Mouse (Mus musculus) limb, embryonic 11.5 days (tissue): Measurements from ENCODE around the gene Saal1. TPM values are rescaled to one million over a fixed set of nuclear protein-coding genes. Genes with fewer than 3 reads are reported as not detected.
"Not testable (repeated sequence)": the region's sequence is repeated elsewhere in the genome, so short reads cannot be mapped to it uniquely, and the experiment has no call there.

ENCODE experiments used
- ATAC-seq: fragments of 200-750 bp; cut with Nextera tagmentation; 2 replicates; pipeline ENCODE4 v1.8.0; 2017; ENCODE audit warnings: low read depth; ENCODE audit not compliant: insufficient number of reproducible peaks, low FRiP score, low TSS enrichment
- DNase-seq: peaks from one replicate; pipeline ENCODE4 v3.0.0-alpha.2; 2015; ENCODE audit warnings: low spot score
- H3K27ac ChIP-seq: fragments of 300-500 bp; sonication (generic); replicated peaks from 2 replicates; pipeline ENCODE4 v1.5.1; 2014; ENCODE audit warnings: low read depth, mild to moderate bottlenecking, low read length
- H3K27me3 ChIP-seq: fragments of 300-500 bp; sonication (generic); 2 replicates; pipeline ENCODE4 v1.6.1; 2014; ENCODE audit warnings: mild to moderate bottlenecking, low read length, mixed read lengths; ENCODE audit not compliant: control insufficient read depth, insufficient read depth
- H3K36me3 ChIP-seq: fragments of 300-500 bp; sonication (generic); 2 replicates; pipeline ENCODE4 v1.6.1; 2014; ENCODE audit warnings: mild to moderate bottlenecking, low read length, moderate library complexity, mixed read lengths; ENCODE audit not compliant: control insufficient read depth, insufficient read depth
- H3K4me1 ChIP-seq: fragments of 300-500 bp; sonication (generic); 2 replicates; pipeline ENCODE4 v1.6.1; 2014; ENCODE audit warnings: low read length, mixed read lengths; ENCODE audit not compliant: control insufficient read depth, insufficient read depth
- H3K4me2 ChIP-seq: fragments of 300-500 bp; sonication (generic); 2 replicates; pipeline ENCODE4 v1.6.1; 2014; ENCODE audit warnings: low read depth, mild to moderate bottlenecking, moderate library complexity; ENCODE audit not compliant: severe bottlenecking
- H3K4me3 ChIP-seq: fragments of 300-500 bp; sonication (generic); 2 replicates; pipeline ENCODE4 v1.5.1; 2014; ENCODE audit warnings: low read depth, low read length
- H3K9ac ChIP-seq: fragments of 300-500 bp; sonication (generic); 2 replicates; pipeline ENCODE4 v1.6.1; 2014; ENCODE audit warnings: mild to moderate bottlenecking, low read length
- H3K9me3 ChIP-seq: fragments of 300-500 bp; sonication (generic); 2 replicates; pipeline ENCODE4 v1.6.1; 2016; ENCODE audit warnings: low read length; ENCODE audit not compliant: control insufficient read depth
- WGBS: fragments of 180-500 bp; shearing (Covaris S2); extraction: QIAGEN DNeasy Blood & Tissue Kit; methylation state at CpG from one replicate; pipeline ENCODE4 v1.1.7; 2014; 5-methylcytosine and 5-hydroxymethylcytosine counted together
- polyA plus RNA-seq: library from polyadenylated mRNA; unstranded; fragments of >200 nt; fragmentation: Nextera tagmentation; extraction: Ambion mirVana; gene quantifications from 2 replicates; pipeline ENCODE4 v1.2.1, GENCODE M21; 2014

Gene Saal1
- polyA plus RNA-seq, 1 experiment from 2014 or later: 50.8 TPM

- no peaks in the 10 kb centered on the region for H3K36me3 ChIP-seq
- ATAC-seq (no peak), DNase-seq (no peak)
- WGBS: 53% methylated on average over 5 of the region's 5 CpGs
- H3K9me3 ChIP-seq: no peaks in the 10 kb centered on the region
- H3K4me3 ChIP-seq: no peak overlapping the region
- no peak overlapping the region for H3K9ac ChIP-seq
- H3K27me3 ChIP-seq: no peaks in the 10 kb centered on the region
- H3K27ac ChIP-seq: no peak overlapping the region
- H3K4me1 ChIP-seq: no peaks in the 10 kb centered on the region
- H3K4me2 ChIP-seq: no peak overlapping the region
Measured at GRCm38 (mm10) chr7:46716897-46717296, 6.4 kb upstream of the Saal1 start.

GRCm38 (mm10) chr7:46715600-46715999 lies 5.1 kb upstream of the Saal1 start, which contains the start of gene Saa3:
Gene Saa3, minus strand, starts transcription at chr7:46715700.
- H3K27me3 ChIP-seq: no peaks in the 10 kb centered on the region
- no peak within 1 kb of the TSS for H3K4me2 ChIP-seq
- H3K4me3 ChIP-seq: no peak within 1 kb of the TSS
- no peak within 1 kb of the TSS for H3K27ac ChIP-seq
- ATAC-seq: no peak
- no peak for DNase-seq
- no peaks in the 10 kb centered on the region for H3K9me3 ChIP-seq
- H3K9ac ChIP-seq: no peak within 1 kb of the TSS
- H3K36me3 ChIP-seq: no peaks in the 10 kb centered on the region
- 89% methylated on average over 5 of the region's 5 CpGs for WGBS
- H3K4me1 ChIP-seq: no peaks in the 10 kb centered on the region

GRCm38 (mm10) chr7:46714518-46714917 lies 4.0 kb upstream of the Saal1 start:
- Histone ChIP-seq H3K27ac (no peak overlapping the region), H3K4me2 (no peak overlapping the region), H3K4me3 (no peak overlapping the region), H3K9ac (no peak overlapping the region), H3K4me1 (no peaks in the 10 kb centered on the region), H3K36me3 (no peaks in the 10 kb centered on the region), H3K9me3 (no peaks in the 10 kb centered on the region), H3K27me3 (no peaks in the 10 kb centered on the region)
- ATAC-seq (no peak), DNase-seq (peak; percentile 72)
- WGBS: 31% methylated on average over 6 of the region's 6 CpGs

- H3K9ac ChIP-seq: no peak overlapping the region
- ATAC-seq: no peak
- H3K27ac ChIP-seq: no peak overlapping the region
- WGBS: 71% methylated on average over 6 of the region's 6 CpGs
- no peaks in the 10 kb centered on the region for H3K4me1 ChIP-seq
- no peaks in the 10 kb centered on the region for H3K27me3 ChIP-seq
- no peak overlapping the region for H3K4me3 ChIP-seq
- H3K4me2 ChIP-seq: no peak overlapping the region
- no peak for DNase-seq
- no peaks in the 10 kb centered on the region for H3K36me3 ChIP-seq
- no peaks in the 10 kb centered on the region for H3K9me3 ChIP-seq
Measured at GRCm38 (mm10) chr7:46712250-46712649, 1.8 kb upstream of the Saal1 start.

- Histone ChIP-seq H3K9ac (no peak overlapping the region), H3K27ac (no peak overlapping the region), H3K4me2 (no peak overlapping the region), H3K36me3 (peaks cover 34% of the 10 kb centered on the region), H3K4me3 (no peak overlapping the region), H3K9me3 (no peaks in the 10 kb centered on the region), H3K4me1 (no peaks in the 10 kb centered on the region), H3K27me3 (no peaks in the 10 kb centered on the region)
- ATAC-seq (no peak), DNase-seq (no peak)
- WGBS: 93% methylated on average over 6 of the region's 6 CpGs
Measured at GRCm38 (mm10) chr7:46700521-46701025, 9.9 kb downstream of the Saal1 start.

- H3K27ac ChIP-seq: no peak overlapping the region
- H3K27me3 ChIP-seq: no peaks in the 10 kb centered on the region
- WGBS: 94% methylated on average over 1 of the region's 1 CpGs
- no peak overlapping the region for H3K9ac ChIP-seq
- ATAC-seq (no peak), DNase-seq (no peak)
- no peaks in the 10 kb centered on the region for H3K4me1 ChIP-seq
- H3K4me3 ChIP-seq: no peak overlapping the region
- H3K9me3 ChIP-seq: no peaks in the 10 kb centered on the region
- H3K4me2 ChIP-seq: no peak overlapping the region
- peaks cover 23% of the 10 kb centered on the region; the same call in 1 of the 2 replicates for H3K36me3 ChIP-seq
Measured at GRCm38 (mm10) chr7:46696754-46697153, 13.7 kb downstream of the Saal1 start.

GRCm38 (mm10) chr7:46686827-46687226 lies 23.7 kb downstream of the Saal1 start:
- H3K4me3 ChIP-seq: no peak overlapping the region
- no peak overlapping the region for H3K9ac ChIP-seq
- no peaks in the 10 kb centered on the region for H3K9me3 ChIP-seq
- H3K4me2 ChIP-seq: no peak overlapping the region
- peaks cover 12% of the 10 kb centered on the region; the same call in 1 of the 2 replicates for H3K36me3 ChIP-seq
- no peak overlapping the region for H3K27ac ChIP-seq
- WGBS: 86% methylated on average over 5 of the region's 5 CpGs
- no peaks in the 10 kb centered on the region for H3K4me1 ChIP-seq
- no peaks in the 10 kb centered on the region for H3K27me3 ChIP-seq
- no peak for DNase-seq
- ATAC-seq: no peak

GRCm38 (mm10) chr7:46680732-46681131 lies 29.7 kb downstream of the Saal1 start:
- no peak for DNase-seq
- no peaks in the 10 kb centered on the region for H3K27me3 ChIP-seq
- no peak overlapping the region for H3K4me2 ChIP-seq
- no peaks in the 10 kb centered on the region for H3K4me1 ChIP-seq
- H3K9ac ChIP-seq: no peak overlapping the region
- H3K36me3 ChIP-seq: no peaks in the 10 kb centered on the region
- H3K9me3 ChIP-seq: no peaks in the 10 kb centered on the region
- no peak overlapping the region for H3K4me3 ChIP-seq
- ATAC-seq: no peak
- no peak overlapping the region for H3K27ac ChIP-seq

- not testable (repeated sequence) for H3K4me3 ChIP-seq, H3K36me3 ChIP-seq, H3K27ac ChIP-seq, H3K4me2 ChIP-seq, ATAC-seq, H3K4me1 ChIP-seq, H3K9ac ChIP-seq, H3K9me3 ChIP-seq, DNase-seq, H3K27me3 ChIP-seq
- WGBS: 83% methylated on average over 7 of the region's 7 CpGs
Measured at GRCm38 (mm10) chr7:46679044-46679443, 31.4 kb downstream of the Saal1 start.
